Mouse (Mus musculus): Measurements from ENCODE around the gene Zgrf1. TPM values are rescaled to one million over a fixed set of nuclear protein-coding genes. Genes with fewer than 3 reads are reported as not detected.

The Zgrf1 gene
- total and polyA plus RNA-seq, 2 experiments from 2014 or later: 1.9 to 2.0 TPM

GRCm38 (mm10) chr3:127572557-127572956, 19.3 kb downstream of the Zgrf1 start:
- ATAC-seq (ENCODE audit: low FRiP score) (peak; percentile 68; the same call in 1 of the 2 replicates), DNase-seq (ENCODE audit: low spot score) (peak; percentile 65)
- no peaks in the 10 kb centered on the region for H3K9me3 ChIP-seq (ENCODE audit: low read length)
- H3K27ac ChIP-seq (ENCODE audit: low read depth, low read length): no peak overlapping the region
- peak; percentile 84 for TF ChIP-seq CTCF (IDR thresholded peaks at IDR 0.05)
- no peak overlapping the region for H3K4me2 ChIP-seq (ENCODE audit: low read depth, low read length, poor library complexity, severe bottlenecking)
- no peaks in the 10 kb centered on the region for H3K27me3 ChIP-seq (ENCODE audit: insufficient read depth, low read length)
- no peaks in the 10 kb centered on the region for H3K4me1 ChIP-seq (ENCODE audit: insufficient read depth, low read length)
- H3K9ac ChIP-seq (replicated peaks; ENCODE audit: low read length, poor library complexity, severe bottlenecking): no peak overlapping the region
- 65% methylated on average over 4 of the region's 4 CpGs for WGBS
- H3K4me3 ChIP-seq (ENCODE audit: low read depth, low read length): no peak overlapping the region
- no peaks in the 10 kb centered on the region for H3K36me3 ChIP-seq (ENCODE audit: insufficient read depth, low read length)

- TF ChIP-seq CTCF (IDR thresholded peaks at IDR 0.05): no peak
- no peaks in the 10 kb centered on the region for H3K27me3 ChIP-seq (ENCODE audit: insufficient read depth, low read length)
- no peak for ATAC-seq (ENCODE audit: low FRiP score)
- H3K27ac ChIP-seq (ENCODE audit: low read depth, low read length): no peak overlapping the region
- H3K9me3 ChIP-seq (ENCODE audit: low read length): no peaks in the 10 kb centered on the region
- H3K36me3 ChIP-seq (ENCODE audit: insufficient read depth, low read length): no peaks in the 10 kb centered on the region
- H3K4me3 ChIP-seq (ENCODE audit: low read depth, low read length): no peak overlapping the region
- no peak overlapping the region for H3K4me2 ChIP-seq (ENCODE audit: low read depth, low read length, poor library complexity, severe bottlenecking)
- no peaks in the 10 kb centered on the region for H3K4me1 ChIP-seq (ENCODE audit: insufficient read depth, low read length)
- no peak for DNase-seq (ENCODE audit: low spot score)
- H3K9ac ChIP-seq (replicated peaks; ENCODE audit: low read length, poor library complexity, severe bottlenecking): no peak overlapping the region
- WGBS: 91% methylated on average over 1 of the region's 1 CpGs
Measured at GRCm38 (mm10) chr3:127597136-127597535, 43.8 kb downstream of the Zgrf1 start.

DNA sequence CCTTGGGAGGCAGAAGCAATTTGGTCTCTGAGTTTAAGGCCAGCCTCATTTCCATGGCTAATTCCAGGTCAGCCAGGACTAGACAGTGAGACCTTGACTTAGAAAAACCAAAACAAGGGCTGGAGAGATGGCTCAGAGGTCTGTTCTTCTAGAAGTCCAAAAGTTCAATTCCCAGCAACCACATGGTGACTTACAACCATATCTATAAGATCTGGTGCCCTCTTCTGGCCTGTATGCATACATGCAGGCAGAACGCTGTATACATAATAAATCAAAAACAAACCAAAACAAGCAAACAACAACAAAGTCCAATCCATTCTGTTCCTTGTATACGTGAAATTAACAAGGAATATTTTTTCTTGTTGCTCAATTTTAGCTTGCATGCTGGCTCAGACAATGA, 54.8 kb downstream of the Zgrf1 start:
- H3K9ac ChIP-seq (replicated peaks; ENCODE audit: low read length, poor library complexity, severe bottlenecking): no peak overlapping the region
- no peak for DNase-seq (ENCODE audit: low spot score)

GRCm38 (mm10) chr3:127625296-127625695, 72.0 kb downstream of the Zgrf1 start:
- ATAC-seq (ENCODE audit: low FRiP score) (peak; percentile 47; the same call in 1 of the 2 replicates), DNase-seq (ENCODE audit: low spot score) (peak; percentile 57)
- Histone ChIP-seq H3K9ac (replicated peaks; ENCODE audit: low read length, poor library complexity, severe bottlenecking) (no peak overlapping the region), H3K27me3 (ENCODE audit: insufficient read depth, low read length) (peaks cover 57% of the 10 kb centered on the region), H3K27ac (ENCODE audit: low read depth, low read length) (no peak overlapping the region), H3K4me2 (ENCODE audit: low read depth, low read length, poor library complexity, severe bottlenecking) (peak overlapping the region; percentile 40), H3K4me1 (ENCODE audit: insufficient read depth, low read length) (peaks cover 4% of the 10 kb centered on the region; the same call in 1 of the 2 replicates), H3K36me3 (ENCODE audit: insufficient read depth, low read length) (no peaks in the 10 kb centered on the region), H3K9me3 (ENCODE audit: low read length) (no peaks in the 10 kb centered on the region), H3K4me3 (ENCODE audit: low read depth, low read length) (peak overlapping the region; percentile 24)
- WGBS: under 1% methylated on average over 36 of the region's 36 CpGs
- peak; percentile 76 for TF ChIP-seq CTCF (IDR thresholded peaks at IDR 0.05)

More for the DNA sequence above, 54.8 kb downstream of the Zgrf1 start:
- 95% methylated on average over 2 of the region's 2 CpGs for WGBS
- ATAC-seq (ENCODE audit: low FRiP score): no peak
- no peaks in the 10 kb centered on the region for H3K27me3 ChIP-seq (ENCODE audit: insufficient read depth, low read length)
- no peaks in the 10 kb centered on the region for H3K9me3 ChIP-seq (ENCODE audit: low read length)
- no peak overlapping the region for H3K4me2 ChIP-seq (ENCODE audit: low read depth, low read length, poor library complexity, severe bottlenecking)
- no peak overlapping the region for H3K27ac ChIP-seq (ENCODE audit: low read depth, low read length)
- H3K4me1 ChIP-seq (ENCODE audit: insufficient read depth, low read length): no peaks in the 10 kb centered on the region
- H3K36me3 ChIP-seq (ENCODE audit: insufficient read depth, low read length): no peaks in the 10 kb centered on the region
- no peak overlapping the region for H3K4me3 ChIP-seq (ENCODE audit: low read depth, low read length)
- peak; percentile 49 for TF ChIP-seq CTCF (IDR thresholded peaks at IDR 0.05)

DNA sequence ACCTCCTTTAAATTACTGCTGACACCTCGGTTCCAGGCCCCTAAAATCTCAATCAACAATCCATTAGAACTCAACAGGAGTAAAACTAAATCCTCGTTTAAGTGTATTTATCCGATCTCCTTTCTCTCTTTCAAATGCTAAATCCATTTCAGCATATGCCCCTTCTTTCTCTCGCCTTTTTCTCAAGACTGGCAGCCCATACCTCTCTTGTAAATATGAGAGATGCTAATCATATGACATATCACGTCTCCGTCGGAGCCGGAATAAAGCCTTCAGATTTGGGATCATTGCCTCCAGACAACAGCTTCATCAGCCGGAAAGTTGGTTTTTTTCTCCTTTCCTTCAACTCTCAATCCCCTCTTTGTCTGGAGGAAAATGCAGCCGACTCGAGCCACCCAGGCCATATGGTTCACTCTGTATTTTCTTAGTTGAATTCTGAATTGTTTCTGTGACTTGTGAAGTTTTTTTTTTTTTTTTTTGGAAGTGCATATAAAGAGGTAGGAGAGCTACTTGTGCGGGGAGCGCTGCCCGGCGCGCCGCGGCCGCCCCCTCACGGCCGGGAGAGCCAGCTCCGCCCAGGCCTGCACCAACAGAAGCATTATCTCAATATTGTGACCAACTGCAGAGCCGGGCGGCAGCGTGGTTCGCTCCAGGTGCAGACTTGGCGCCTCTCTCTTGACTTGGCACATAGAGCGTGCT, 72.6 kb downstream of the Zgrf1 start:
- H3K9me3 ChIP-seq (ENCODE audit: low read length): no peaks in the 10 kb centered on the region
- WGBS: 1% methylated on average over 28 of the region's 28 CpGs
- no peak for TF ChIP-seq CTCF (IDR thresholded peaks at IDR 0.05)
- H3K36me3 ChIP-seq (ENCODE audit: insufficient read depth, low read length): no peaks in the 10 kb centered on the region
- H3K4me3 ChIP-seq (ENCODE audit: low read depth, low read length): peak overlapping the region; percentile 24
- H3K27ac ChIP-seq (ENCODE audit: low read depth, low read length): no peak overlapping the region
- no peak overlapping the region for H3K9ac ChIP-seq (replicated peaks; ENCODE audit: low read length, poor library complexity, severe bottlenecking)
- H3K4me1 ChIP-seq (ENCODE audit: insufficient read depth, low read length): peaks cover 4% of the 10 kb centered on the region; the same call in 1 of the 2 replicates
- no peak for ATAC-seq (ENCODE audit: low FRiP score)
- no peak for DNase-seq (ENCODE audit: low spot score)
- peak overlapping the region; percentile 40 for H3K4me2 ChIP-seq (ENCODE audit: low read depth, low read length, poor library complexity, severe bottlenecking)
- peaks cover 61% of the 10 kb centered on the region for H3K27me3 ChIP-seq (ENCODE audit: insufficient read depth, low read length)

DNA sequence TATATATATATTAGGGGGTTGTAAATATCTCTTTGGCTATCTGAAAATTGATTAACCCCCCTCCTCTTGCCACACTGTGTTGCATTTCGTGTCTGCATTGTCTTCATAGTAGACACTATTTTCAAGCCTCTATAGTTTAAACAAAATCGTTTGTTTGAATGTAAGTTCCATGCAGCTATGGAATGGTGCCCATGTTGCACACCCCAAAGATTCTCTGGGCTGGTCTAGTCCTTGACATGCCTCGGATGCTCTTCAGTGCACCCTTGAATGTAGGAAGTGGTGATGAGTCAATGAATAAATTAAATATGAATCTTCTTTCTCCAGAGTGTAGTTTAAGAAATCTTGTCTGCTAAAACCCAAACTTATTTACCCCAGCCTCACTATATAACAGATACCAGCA, 73.2 kb downstream of the Zgrf1 start:
- Histone ChIP-seq H3K36me3 (ENCODE audit: insufficient read depth, low read length) (no peaks in the 10 kb centered on the region), H3K4me2 (ENCODE audit: low read depth, low read length, poor library complexity, severe bottlenecking) (no peak overlapping the region), H3K9ac (replicated peaks; ENCODE audit: low read length, poor library complexity, severe bottlenecking) (no peak overlapping the region), H3K27ac (ENCODE audit: low read depth, low read length) (no peak overlapping the region), H3K27me3 (ENCODE audit: insufficient read depth, low read length) (peaks cover 62% of the 10 kb centered on the region), H3K9me3 (ENCODE audit: low read length) (no peaks in the 10 kb centered on the region), H3K4me1 (ENCODE audit: insufficient read depth, low read length) (peaks cover 4% of the 10 kb centered on the region; the same call in 1 of the 2 replicates), H3K4me3 (ENCODE audit: low read depth, low read length) (no peak overlapping the region)
- TF ChIP-seq CTCF (IDR thresholded peaks at IDR 0.05): no peak
- ATAC-seq (ENCODE audit: low FRiP score): no peak
- DNase-seq (ENCODE audit: low spot score): no peak
- 9% methylated on average over 3 of the region's 3 CpGs for WGBS
